Comparison of ENCODE assay signal across 9 mouse cellular contexts in the genomic region with DNA sequence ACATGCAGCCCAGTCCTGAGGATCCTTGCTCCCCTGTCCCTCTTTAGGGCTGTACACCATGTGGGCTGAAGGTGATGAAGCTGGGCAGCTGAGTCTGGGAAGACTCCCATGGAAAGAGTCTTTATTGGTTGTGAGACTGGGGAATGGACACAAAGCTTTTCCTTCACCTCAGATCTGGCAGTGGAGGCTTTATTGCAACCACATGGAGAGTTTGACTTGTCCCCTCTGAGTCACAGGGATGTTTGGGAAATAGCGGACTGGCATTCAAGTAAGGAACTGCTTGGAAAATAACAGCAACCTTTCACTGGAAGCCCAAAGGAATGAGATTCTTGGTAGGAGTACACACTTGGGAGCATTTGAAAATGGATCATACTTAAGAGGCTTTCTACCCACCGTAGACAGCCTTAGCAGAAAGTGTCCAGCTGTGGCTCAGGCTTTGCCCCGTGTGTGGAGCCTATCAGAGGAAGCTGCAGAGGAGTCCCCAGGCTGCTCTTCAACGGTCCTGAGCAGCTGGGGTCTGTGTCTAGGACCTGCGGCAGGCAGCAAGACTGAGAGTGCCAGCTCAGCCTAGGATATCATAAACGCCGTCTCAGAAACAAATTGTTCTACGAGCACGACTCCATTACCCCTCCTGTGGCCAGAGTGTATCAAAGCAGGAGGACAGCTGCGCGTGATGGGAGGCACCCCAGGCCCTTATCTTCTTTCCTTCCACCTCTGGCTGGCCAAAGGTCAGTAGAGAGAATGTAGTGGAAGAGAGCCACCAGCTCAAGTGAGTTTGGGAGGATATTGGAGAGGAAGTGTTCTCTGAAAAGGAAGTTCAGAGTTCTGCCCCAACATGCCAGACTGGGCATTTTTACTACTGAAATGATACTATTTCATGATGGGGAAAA. TPM values are rescaled to one million over a fixed set of nuclear protein-coding genes. Genes with fewer than 3 reads are reported as not detected.
A peak's percentile ranks its signal among the peaks of the same experiment; 100 is the strongest.
DNase-seq lines count a peak whose midpoint lies in the region; ATAC-seq lines count a peak whose summit lies in the region.
"Had no signal": no experiment of that assay in that cellular context is flagged by ENCODE, and none has a peak within 500 bp of the region (broad histone marks: within the 10 kb centered on the region; RNA-seq: fewer than 3 reads in every experiment).

No protein-coding gene starts in this region.

- no peaks in the 10 kb centered on the region for H3K4me1 ChIP-seq in hindbrain, embryonic 11.5 days (replicated peaks; ENCODE audit: control insufficient read depth, insufficient read depth, low read length)
- H3K4me1 ChIP-seq in hindbrain, embryonic 16.5 days (ENCODE audit: control insufficient read depth, insufficient read depth, low read depth, low read length) = no peaks in the 10 kb centered on the region

- H3K4me3 ChIP-seq in hindbrain, embryonic 11.5 days (ENCODE audit: low read depth, low read length) = no peak overlapping the region
- no peak overlapping the region for H3K4me3 ChIP-seq in hindbrain, embryonic 16.5 days (ENCODE audit: low read length)
- H3K4me3 ChIP-seq: megakaryocyte, embryonic 14.5 days had no signal

- intact Hi-C loops in heart, postnatal 10 days (cut with DNase I) = no loop called here

- H3K36me3 ChIP-seq in hindbrain, embryonic 11.5 days (ENCODE audit: control insufficient read depth, insufficient read depth, low read length) = no peaks in the 10 kb centered on the region
- H3K36me3 ChIP-seq in hindbrain, embryonic 16.5 days (ENCODE audit: control insufficient read depth, insufficient read depth, low read length) = no peaks in the 10 kb centered on the region

- H3K27ac ChIP-seq in hindbrain, embryonic 11.5 days (ENCODE audit: low read depth, low read length) = no peak overlapping the region
- H3K27ac ChIP-seq in hindbrain, embryonic 16.5 days (ENCODE audit: low read depth, low read length) = no peak overlapping the region

- WGBS in hindbrain, embryonic 11.5 days = 62% methylated on average over 11 of the region's 11 CpGs
- WGBS in hindbrain, embryonic 16.5 days = 65% methylated on average over 11 of the region's 11 CpGs

- ATAC-seq in hindbrain, embryonic 11.5 days (ENCODE audit: low FRiP score) = peak; percentile 43; the same call in 1 of the 2 replicates
- ATAC-seq in hindbrain, embryonic 16.5 days = no peak

- H3K9me3 ChIP-seq in hindbrain, embryonic 11.5 days (ENCODE audit: control insufficient read depth, low read length) = no peaks in the 10 kb centered on the region
- no peaks in the 10 kb centered on the region for H3K9me3 ChIP-seq in hindbrain, embryonic 16.5 days (ENCODE audit: control insufficient read depth, low read length)
- H3K9me3 ChIP-seq: megakaryocyte, embryonic 14.5 days had no signal

- H3K27me3 ChIP-seq in hindbrain, embryonic 11.5 days (ENCODE audit: control insufficient read depth, insufficient read depth, low read length) = no peaks in the 10 kb centered on the region
- H3K27me3 ChIP-seq in hindbrain, embryonic 16.5 days (replicated peaks; ENCODE audit: control insufficient read depth, insufficient read depth, low read length) = no peaks in the 10 kb centered on the region

- no peak for DNase-seq in hindbrain, embryonic 11.5 days (ENCODE audit: low spot score)
- DNase-seq in NIH3T3 (ENCODE audit: low read depth) = peak; percentile 82
- peak; percentile 32 to 41 for DNase-seq in heart, postnatal 10 days
- DNase-seq in lung, postnatal 36 days = peak; percentile 39
- DNase-seq in spleen, adult 12 weeks (ENCODE audit: low spot score) = no peak
- DNase-seq in layer of hippocampus, adult 18-20 months (ENCODE audit: low spot score in 2 of 2) = no peak
- no peak for DNase-seq in layer of hippocampus, adult 8-10 months (ENCODE audit: low spot score in 2 of 2)

- H3K4me2 ChIP-seq in hindbrain, embryonic 11.5 days (replicated peaks; ENCODE audit: low read depth, low read length) = no peak overlapping the region
- H3K4me2 ChIP-seq in hindbrain, embryonic 16.5 days (ENCODE audit: low read length) = no peak overlapping the region

- H3K9ac ChIP-seq in hindbrain, embryonic 11.5 days (ENCODE audit: low read depth, low read length) = no peak overlapping the region
- no peak overlapping the region for H3K9ac ChIP-seq in hindbrain, embryonic 16.5 days (ENCODE audit: low read depth, low read length)

RNA-seq across cellular contexts. Expression of a gene that starts 23.9 kb away (rescaled TPM):
- 12.5 and 14.9 TPM in 2 replicates for polyA plus RNA-seq in hindbrain, embryonic 11.5 days (2014; fragmentation: Nextera tagmentation; extraction: Ambion mirVana)
- polyA plus RNA-seq in hindbrain, embryonic 16.5 days (2015; fragmentation: Nextera tagmentation; extraction: Ambion mirVana) = 11.0 and 12.6 TPM in 2 replicates
- total RNA-seq in heart, postnatal 10 days (2021) = 10 to 100 TPM; 21.9 to 23.1 TPM
- 10 to 100 TPM; 25.8 to 27.0 TPM for total RNA-seq in layer of hippocampus, adult 18-20 months (2021)
- total RNA-seq in layer of hippocampus, adult 8-10 months (2022) = 10 to 100 TPM; 23.3 to 39.3 (median 28.9) TPM

RNA-seq across cellular contexts. Expression of a gene that starts 29.0 kb away (rescaled TPM):
- polyA plus RNA-seq in hindbrain, embryonic 11.5 days (2014; fragmentation: Nextera tagmentation; extraction: Ambion mirVana) = not detected in 2 replicates
- polyA plus RNA-seq in hindbrain, embryonic 16.5 days (2015; fragmentation: Nextera tagmentation; extraction: Ambion mirVana) = not detected in 2 replicates
- not detected for total RNA-seq in heart, postnatal 10 days (2021)
- not detected for total RNA-seq in layer of hippocampus, adult 18-20 months (2021)
- total RNA-seq in layer of hippocampus, adult 8-10 months (2022) = not detected

Comparison
In these comparisons a context has a peak if more than half of its experiments do, and no peak if none do; other contexts are left out.
1. DNase-seq: peak in NIH3T3 (single experiment), heart, postnatal 10 days (2 of 2) and lung, postnatal 36 days (single experiment); none in hindbrain, embryonic 11.5 days (single experiment), spleen, adult 12 weeks (single experiment), layer of hippocampus, adult 18-20 months (0 of 2) and layer of hippocampus, adult 8-10 months (0 of 2).